Mouse (Mus musculus) spleen, adult 2 months (tissue): Measurements from ENCODE around the gene Abca7. TPM values are rescaled to one million over a fixed set of nuclear protein-coding genes. Genes with fewer than 3 reads are reported as not detected.
A peak's percentile ranks its signal among the peaks of the same experiment; 100 is the strongest.
"Not testable (repeated sequence)": the region's sequence is repeated elsewhere in the genome, so short reads cannot be mapped to it uniquely, and the experiment has no call there.

ENCODE experiments used
- DNase-seq, 2 experiments: peaks; one replicate each; pipeline versions ENCODE4 v3.0.0 to v3.0.0-alpha.2; 2012 to 2021; ENCODE audit warnings: low spot score in 2 of 2, low read depth in 1 of 2
- H3K27ac ChIP-seq: fragments of 200-500 bp; 2 replicates; pipeline ENCODE4 v1.5.1; 2012; ENCODE audit warnings: low read length, inconsistent platforms; ENCODE audit not compliant: insufficient read depth
- H3K27me3 ChIP-seq: fragments of 200-500 bp; 2 replicates; pipeline ENCODE4 v1.6.1; 2012; ENCODE audit warnings: mild to moderate bottlenecking, moderate library complexity, low read length, inconsistent platforms; ENCODE audit not compliant: control insufficient read depth, insufficient read depth
- H3K36me3 ChIP-seq: fragments of 200-500 bp; 2 replicates; pipeline ENCODE4 v1.6.1; 2012; ENCODE audit warnings: mild to moderate bottlenecking, low read length, inconsistent platforms; ENCODE audit not compliant: control insufficient read depth, insufficient read depth
- H3K4me1 ChIP-seq: fragments of 200-500 bp; 2 replicates; pipeline ENCODE4 v1.6.1; 2011; ENCODE audit warnings: inconsistent platforms; ENCODE audit not compliant: control insufficient read depth, insufficient read depth, insufficient read length
- H3K4me3 ChIP-seq: fragments of 200-500 bp; 2 replicates; pipeline ENCODE4 v1.5.1; 2011; ENCODE audit warnings: mild to moderate bottlenecking, inconsistent platforms; ENCODE audit not compliant: insufficient read depth, insufficient read length; ENCODE audit errors: extremely low read depth
- CTCF ChIP-seq: fragments of 200-500 bp; IDR thresholded peaks from 2 replicates; pipeline ENCODE4 v1.5.1; 2011; ENCODE audit warnings: mild to moderate bottlenecking, inconsistent platforms; ENCODE audit not compliant: insufficient read depth, insufficient read length, insufficient replicate concordance; ENCODE audit errors: extremely low read depth
- POLR2A ChIP-seq: fragments of 200-500 bp; IDR thresholded peaks from 2 replicates; pipeline ENCODE4 v1.6.1; 2011; ENCODE audit warnings: low read depth, low read length, inconsistent platforms
- WGBS: fragments of 180-500 bp; shearing (Covaris S2); methylation state at CpG from one replicate; pipeline ENCODE4 v1.1.7; 2018; 5-methylcytosine and 5-hydroxymethylcytosine counted together
- polyA plus RNA-seq: library from polyadenylated mRNA; depleted of rRNA; stranded (reverse); fragments of >200 nt; gene quantifications from 2 replicates; pipeline ENCODE4 v1.2.3, GENCODE M21; 2012

Abca7 gene
- polyA plus RNA-seq, 1 experiment: 50.4 TPM

DNA sequence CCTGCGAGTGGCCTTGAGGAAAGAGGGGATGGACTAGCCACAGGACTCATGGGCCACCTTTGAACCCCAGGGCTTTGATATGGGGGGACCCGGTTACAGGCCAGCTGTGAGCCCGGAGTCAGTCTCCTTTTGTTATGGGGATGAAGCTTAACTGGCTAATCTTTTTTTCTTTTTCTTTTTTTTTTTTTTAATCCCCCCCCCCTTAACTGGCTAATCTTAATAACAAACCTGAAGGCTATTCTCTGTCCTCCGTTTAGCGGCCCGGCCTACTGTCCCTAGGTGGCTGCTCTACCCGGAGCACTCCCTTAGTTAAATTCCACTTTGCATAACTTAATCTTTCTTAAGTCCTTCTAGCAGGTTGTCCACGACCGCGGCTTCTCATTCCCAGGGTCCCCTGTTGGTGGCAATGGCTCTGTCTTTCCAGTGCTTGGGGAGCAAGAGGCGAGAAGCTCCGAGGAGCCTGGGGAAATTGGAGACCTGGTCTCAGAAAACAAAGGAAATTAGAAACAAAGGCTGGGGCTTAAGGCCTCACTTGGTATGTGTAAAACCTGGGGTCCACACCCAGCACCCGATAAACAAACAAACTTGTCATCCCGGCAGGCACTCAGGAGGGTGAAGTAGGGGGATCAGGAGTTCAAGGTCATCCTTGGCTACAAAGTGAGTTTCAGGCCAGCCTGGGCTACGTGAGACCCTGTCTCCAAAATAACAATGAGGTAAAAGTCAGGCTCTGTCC lies 54.8 kb downstream of the Abca7 start:
- TF ChIP-seq POLR2A: no peak
- no peak for TF ChIP-seq CTCF
- DNase-seq: no peak
- no peak overlapping the region for H3K4me3 ChIP-seq
- peak overlapping the region; percentile 85 for H3K27ac ChIP-seq
- 75% methylated on average over 15 of the region's 15 CpGs for WGBS
- no peaks in the 10 kb centered on the region for H3K27me3 ChIP-seq
- H3K36me3 ChIP-seq: peaks cover 4% of the 10 kb centered on the region
- H3K4me1 ChIP-seq: peaks cover 29% of the 10 kb centered on the region; the same call in 1 of the 2 replicates

DNA sequence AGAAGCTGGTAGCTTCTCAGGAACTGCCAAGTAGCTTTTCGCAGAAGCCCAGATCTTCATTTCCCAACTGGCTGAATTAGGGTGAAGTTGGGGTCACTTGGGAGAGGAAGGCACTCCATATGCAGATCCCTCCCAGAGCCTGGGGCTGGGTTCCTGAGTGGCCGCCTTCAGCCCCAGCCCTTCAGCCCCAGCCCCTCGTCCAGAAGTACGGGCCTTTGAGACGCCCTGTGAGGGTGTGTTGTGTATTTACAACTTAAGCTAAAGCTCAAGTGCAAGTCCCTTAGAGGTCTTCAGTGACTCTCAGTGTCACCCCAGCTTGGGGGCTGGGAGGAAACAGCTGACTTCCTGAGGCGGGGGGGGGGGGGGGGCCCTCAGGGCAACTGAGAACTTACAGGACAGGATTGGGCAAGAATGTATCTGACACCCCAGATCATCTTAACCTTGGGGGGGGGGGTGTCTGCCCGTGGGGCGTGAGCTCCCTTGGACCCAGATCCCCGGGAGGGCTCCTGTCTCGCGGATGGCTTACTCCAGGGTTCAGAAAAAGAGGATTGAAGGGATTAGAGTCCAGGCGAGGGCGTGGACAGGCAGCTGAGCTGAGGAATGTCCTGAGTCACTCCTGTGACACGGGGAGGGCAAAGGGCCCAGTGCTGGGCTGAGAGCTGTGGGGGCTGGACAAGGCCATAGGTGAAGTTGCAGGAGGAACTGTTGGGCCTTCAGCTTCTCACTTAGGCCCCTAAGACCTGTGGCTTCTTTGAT lies 55.5 kb downstream of the Abca7 start:
- Histone ChIP-seq H3K27ac (peak overlapping the region; percentile 87), H3K4me3 (no peak overlapping the region), H3K4me1 (peaks cover 29% of the 10 kb centered on the region; the same call in 1 of the 2 replicates), H3K27me3 (no peaks in the 10 kb centered on the region), H3K36me3 (peaks cover 10% of the 10 kb centered on the region)
- TF ChIP-seq CTCF (no peak), POLR2A (no peak)
- DNase-seq: no peak
- WGBS: 17% methylated on average over 14 of the region's 14 CpGs

DNA sequence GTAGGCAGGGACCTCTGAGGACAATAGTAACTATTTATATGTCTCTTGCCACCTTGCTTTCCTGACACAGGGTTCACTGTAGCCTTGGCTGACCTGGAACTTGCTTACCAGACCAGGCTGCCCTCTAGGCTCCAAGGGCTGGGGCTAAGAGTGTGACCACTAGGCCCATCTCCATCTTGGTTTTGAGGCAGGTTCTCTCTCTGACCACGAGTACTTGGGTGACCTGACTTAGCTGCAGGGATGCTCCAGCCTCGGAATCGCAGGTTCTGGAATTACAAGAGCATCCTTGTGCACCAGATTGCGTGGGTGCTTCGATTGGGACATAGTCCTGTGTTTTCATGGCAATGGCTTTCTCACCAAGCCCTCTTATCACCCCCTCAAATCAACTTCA lies 56.1 kb downstream of the Abca7 start:
- WGBS: 84% methylated on average over 5 of the region's 5 CpGs
- H3K4me3 ChIP-seq: no peak overlapping the region
- no peak for DNase-seq
- H3K4me1 ChIP-seq: peaks cover 29% of the 10 kb centered on the region; the same call in 1 of the 2 replicates
- peaks cover 15% of the 10 kb centered on the region for H3K36me3 ChIP-seq
- TF ChIP-seq POLR2A (no peak), CTCF (no peak)
- no peaks in the 10 kb centered on the region for H3K27me3 ChIP-seq
- peak overlapping the region; percentile 87 for H3K27ac ChIP-seq

DNA sequence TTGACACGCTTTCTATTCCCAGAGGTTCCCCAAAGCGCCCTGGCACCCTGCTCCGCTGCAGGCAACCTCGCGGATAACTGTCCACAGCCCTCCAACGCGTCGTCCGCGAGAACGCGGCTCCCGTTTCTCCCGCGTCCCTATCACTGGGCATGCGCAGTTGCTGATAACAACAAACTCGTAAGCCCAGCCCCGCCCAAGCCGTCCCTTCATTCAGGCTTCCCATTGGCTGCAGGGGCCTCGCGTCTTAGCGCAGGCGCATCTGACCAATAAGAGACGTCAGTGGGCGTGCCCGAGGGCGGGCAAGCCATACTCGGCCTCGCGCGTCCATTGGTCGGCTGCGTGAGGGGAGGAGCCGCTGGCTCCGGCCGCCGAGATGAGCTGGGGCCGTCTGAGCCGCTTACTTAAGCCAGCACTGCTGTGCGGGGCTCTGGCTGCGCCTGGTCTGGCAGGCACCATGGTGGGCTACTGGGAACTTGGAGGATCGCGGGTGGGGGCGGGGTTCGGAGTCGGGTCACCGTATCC lies 57.0 kb downstream of the Abca7 start:
- Histone ChIP-seq H3K27ac (peak overlapping the region; percentile 92), H3K36me3 (peaks cover 25% of the 10 kb centered on the region), H3K27me3 (no peaks in the 10 kb centered on the region), H3K4me1 (peaks cover 29% of the 10 kb centered on the region; the same call in 1 of the 2 replicates), H3K4me3 (peak overlapping the region; percentile 79)
- under 1% methylated on average over 47 of the region's 47 CpGs for WGBS
- TF ChIP-seq POLR2A: peak; percentile 86
- TF ChIP-seq CTCF: no peak
- DNase-seq: peak; percentile 97 to 99

DNA sequence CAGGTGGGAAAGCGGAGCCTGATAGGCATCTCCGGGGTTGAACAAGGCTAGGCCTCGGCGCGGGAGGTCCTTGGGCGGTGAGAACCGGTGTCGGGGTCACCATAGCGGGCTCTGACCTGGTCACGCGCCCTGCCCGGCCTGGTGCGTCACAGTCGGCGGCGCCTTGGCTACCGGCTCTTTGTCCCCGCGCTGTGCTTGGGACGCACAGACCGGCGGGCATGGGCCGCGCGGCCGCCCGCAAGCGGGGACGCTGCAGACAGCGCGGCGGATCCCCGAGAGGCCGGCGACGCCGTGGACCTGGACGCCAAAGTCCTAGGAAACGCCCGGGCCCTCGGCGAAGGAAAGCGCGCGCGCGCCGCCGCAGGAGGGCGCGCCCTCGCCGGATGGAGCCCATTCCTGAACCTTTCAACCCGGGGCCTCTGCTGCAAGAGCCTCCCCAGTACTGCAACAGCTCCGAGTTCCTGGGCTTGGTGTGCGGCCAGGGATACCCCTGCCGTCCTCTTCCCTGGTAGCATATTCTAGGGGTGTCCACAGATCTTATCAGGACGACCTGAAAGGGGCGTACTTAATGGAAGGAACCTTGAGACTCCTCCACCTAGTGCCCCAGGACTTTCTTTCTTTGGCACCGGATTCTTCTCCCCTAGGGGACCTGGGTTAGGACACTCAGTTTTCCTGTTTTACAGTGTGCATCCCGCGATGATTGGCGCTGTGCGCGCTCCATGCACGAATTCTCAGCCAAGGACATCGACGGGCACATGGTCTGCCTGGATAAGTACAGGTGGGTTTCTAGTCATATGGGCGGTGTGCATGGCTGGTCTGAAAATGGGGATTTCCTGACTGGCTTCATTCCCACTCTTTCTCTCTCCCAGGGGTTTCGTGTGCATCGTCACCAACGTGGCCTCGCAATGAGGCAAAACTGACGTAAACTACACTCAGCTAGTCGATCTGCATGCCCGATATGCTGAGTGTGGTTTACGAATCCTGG lies 57.8 kb downstream of the Abca7 start:
- peak overlapping the region; percentile 92 for H3K27ac ChIP-seq
- 1% methylated on average over 77 of the region's 77 CpGs for WGBS
- no peaks in the 10 kb centered on the region for H3K27me3 ChIP-seq
- peak in 1 of 2 experiments; percentile 46 for DNase-seq
- H3K36me3 ChIP-seq: peaks cover 29% of the 10 kb centered on the region
- peaks cover 29% of the 10 kb centered on the region; the same call in 1 of the 2 replicates for H3K4me1 ChIP-seq
- TF ChIP-seq CTCF (no peak), POLR2A (no peak)
- H3K4me3 ChIP-seq: peak overlapping the region; percentile 79

DNA sequence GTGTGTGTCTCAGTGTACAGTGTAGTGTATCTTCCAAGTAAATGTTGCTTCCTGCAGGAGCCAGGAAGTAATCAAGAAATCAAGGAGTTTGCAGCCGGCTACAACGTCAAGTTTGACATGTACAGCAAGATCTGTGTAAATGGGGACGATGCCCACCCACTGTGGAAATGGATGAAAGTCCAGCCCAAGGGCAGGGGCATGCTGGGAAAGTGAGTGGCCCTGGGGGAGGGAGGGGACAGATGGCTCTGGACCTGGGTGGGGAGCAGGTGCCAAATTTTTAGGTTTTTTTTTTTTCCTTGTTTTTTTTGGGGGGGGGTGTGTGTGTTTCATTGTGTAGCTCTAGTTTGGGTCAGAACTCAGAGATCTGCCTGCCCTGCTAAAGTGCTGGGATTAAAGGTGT lies 58.6 kb downstream of the Abca7 start:
- H3K36me3 ChIP-seq: peaks cover 37% of the 10 kb centered on the region
- 21% methylated on average over 3 of the region's 3 CpGs for WGBS
- H3K27ac ChIP-seq: not testable (repeated sequence)

More for the DNA sequence above, 58.6 kb downstream of the Abca7 start:
- H3K4me3 ChIP-seq: peak overlapping the region; percentile 79; the same call in 1 of the 2 replicates
- H3K27me3 ChIP-seq, DNase-seq: not testable (repeated sequence)
- H3K4me1 ChIP-seq: peaks cover 26% of the 10 kb centered on the region; the same call in 1 of the 2 replicates
